9 mouse cellular contexts compared by ENCODE assay signal in the genomic region with DNA sequence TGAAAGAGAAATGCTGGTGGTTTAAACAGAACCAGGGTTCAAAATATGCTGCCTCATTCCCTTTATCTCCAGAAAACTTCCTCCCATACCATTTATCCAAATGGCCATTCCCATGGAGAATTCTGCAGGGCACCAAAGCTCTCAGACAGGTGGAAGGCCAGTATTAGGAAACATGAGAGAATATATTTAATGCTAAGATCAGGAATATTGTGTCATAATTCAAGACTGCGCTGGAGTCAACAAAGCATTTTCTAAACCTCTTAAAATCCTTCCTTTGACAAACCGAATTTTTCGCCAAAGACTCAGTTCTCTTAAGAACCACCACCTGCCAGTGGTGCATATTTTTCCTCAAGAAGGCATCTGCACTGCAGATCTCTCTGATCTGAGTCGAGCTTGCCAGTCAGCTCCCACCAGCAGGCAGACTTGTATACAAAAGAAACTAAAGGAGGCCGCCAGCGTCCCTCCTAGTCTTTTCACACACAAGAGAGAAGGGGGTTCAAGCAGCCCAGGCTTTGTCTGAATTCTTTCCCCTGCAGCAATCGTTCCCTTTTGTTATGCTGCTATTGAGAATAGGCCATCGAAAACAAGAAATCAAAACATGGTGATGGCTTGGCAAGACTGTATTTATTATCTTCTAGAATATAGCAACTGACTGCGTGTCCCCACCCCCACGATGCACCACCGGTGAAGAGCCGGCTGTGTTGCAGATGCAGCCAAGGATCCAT. TPM values are rescaled to one million over a fixed set of nuclear protein-coding genes. Genes with fewer than 3 reads are reported as not detected.
DNase-seq lines count a peak whose midpoint lies in the region; ATAC-seq and TF ChIP-seq lines count a peak whose summit lies in the region.
"Had no signal": no experiment of that assay in that cellular context is flagged by ENCODE, and none has a peak within 500 bp of the region (broad histone marks: within the 10 kb centered on the region; RNA-seq: fewer than 3 reads in every experiment).

No protein-coding gene starts in this region.

- H3K27ac ChIP-seq in embryonic fibroblast, embryonic 13.5 days (ENCODE audit: insufficient read depth, low read length): no peak overlapping the region
- peak overlapping the region; percentile 100 for H3K27ac ChIP-seq in hindbrain, embryonic 13.5 days
- peak overlapping the region; percentile 100 for H3K27ac ChIP-seq in midbrain, embryonic 14.5 days (replicated peaks; ENCODE audit: low read depth, low read length)

- H3K36me3 ChIP-seq in erythroblast, embryonic 14.5 days (ENCODE audit: control insufficient read depth): peaks cover 32% of the 10 kb centered on the region
- H3K36me3 ChIP-seq in hindbrain, embryonic 13.5 days: no peaks in the 10 kb centered on the region
- H3K36me3 ChIP-seq in midbrain, embryonic 14.5 days (ENCODE audit: control insufficient read depth, insufficient read depth, low read length): no peaks in the 10 kb centered on the region

- H3K27me3 ChIP-seq in erythroblast, embryonic 14.5 days (ENCODE audit: control insufficient read depth): no peaks in the 10 kb centered on the region
- no peaks in the 10 kb centered on the region for H3K27me3 ChIP-seq in hindbrain, embryonic 13.5 days
- no peaks in the 10 kb centered on the region for H3K27me3 ChIP-seq in midbrain, embryonic 14.5 days (ENCODE audit: control insufficient read depth, insufficient read depth, low read length)
- H3K27me3 ChIP-seq: Patski had no signal

- intact Hi-C loops in left cerebral cortex, postnatal 10 days (cut with DNase I): loop anchor here (5.0 kb wide), 1 partner anchor 39 kb away; no protein-coding TSS in a partner anchor

- WGBS in hindbrain, embryonic 13.5 days: 3% methylated on average over 12 of the region's 12 CpGs
- under 1% methylated on average over 12 of the region's 12 CpGs for WGBS in midbrain, embryonic 14.5 days

- no peak for TF ChIP-seq POLR2A in embryonic fibroblast, embryonic 13.5 days (IDR thresholded peaks at IDR 0.05; ENCODE audit: low read depth, low read length)

- no peak for ATAC-seq in erythroblast, adult 5-6 weeks (replicated peaks; ENCODE audit: low FRiP score, poor library complexity, severe bottlenecking)
- no peak for ATAC-seq in hindbrain, embryonic 13.5 days (ENCODE audit: low FRiP score)
- ATAC-seq in midbrain, embryonic 14.5 days (ENCODE audit: low FRiP score, low TSS enrichment): 0 out of 2 replicates have a peak, but pooled peaks have one; percentile 35

- no peak for TF ChIP-seq CTCF in embryonic fibroblast, embryonic 13.5 days (IDR thresholded peaks at IDR 0.05; ENCODE audit: borderline replicate concordance, insufficient read depth, low read length)

- DNase-seq in adrenal gland, postnatal 25 days: peak; percentile 29
- peak; percentile 43 to 72 for DNase-seq in left cerebral cortex, postnatal 10 days (ENCODE audit: extremely low spot score in 1 of 2, low spot score in 2 of 2)
- DNase-seq in midbrain, embryonic 14.5 days: peak; percentile 79
- peak; percentile 54 for DNase-seq in testis, postnatal 10 days (ENCODE audit: low spot score)

- peaks cover 32% of the 10 kb centered on the region for H3K4me1 ChIP-seq in erythroblast, embryonic 14.5 days (ENCODE audit: control insufficient read depth)
- H3K4me1 ChIP-seq in embryonic fibroblast, embryonic 13.5 days (ENCODE audit: control insufficient read depth, insufficient read depth, low read length): no peaks in the 10 kb centered on the region; the same call in 1 of the 2 replicates
- peaks cover 48% of the 10 kb centered on the region for H3K4me1 ChIP-seq in hindbrain, embryonic 13.5 days (replicated peaks)
- H3K4me1 ChIP-seq in midbrain, embryonic 14.5 days (ENCODE audit: control insufficient read depth, insufficient read depth, low read length): peaks cover 27% of the 10 kb centered on the region

- peak overlapping the region; percentile 99 for H3K9ac ChIP-seq in hindbrain, embryonic 13.5 days
- peak overlapping the region; percentile 99 for H3K9ac ChIP-seq in midbrain, embryonic 14.5 days (replicated peaks; ENCODE audit: low read length)

- H3K9me3 ChIP-seq in erythroblast, embryonic 14.5 days (ENCODE audit: control insufficient read depth, low read length): no peaks in the 10 kb centered on the region
- no peaks in the 10 kb centered on the region for H3K9me3 ChIP-seq in hindbrain, embryonic 13.5 days
- no peaks in the 10 kb centered on the region for H3K9me3 ChIP-seq in midbrain, embryonic 14.5 days (ENCODE audit: control insufficient read depth, low read length)

- peak overlapping the region; percentile 83 for H3K4me2 ChIP-seq in hindbrain, embryonic 13.5 days
- H3K4me2 ChIP-seq in midbrain, embryonic 14.5 days (ENCODE audit: low read length): peak overlapping the region; percentile 68

- H3K4me3 ChIP-seq in erythroblast, embryonic 14.5 days (replicated peaks): peak overlapping the region; percentile 95
- peak overlapping the region; percentile 85 for H3K4me3 ChIP-seq in embryonic fibroblast, embryonic 13.5 days (ENCODE audit: insufficient read depth, low read length)
- H3K4me3 ChIP-seq in hindbrain, embryonic 13.5 days: peak overlapping the region; percentile 97
- peak overlapping the region; percentile 93 for H3K4me3 ChIP-seq in midbrain, embryonic 14.5 days (replicated peaks; ENCODE audit: low read depth, low read length)

RNA-seq across cellular contexts. Expression of a gene that starts 1.4 kb away (rescaled TPM):
- 3.8 and 4.2 TPM in 2 replicates for polyA plus RNA-seq in erythroblast, embryonic 14.5 days (2012)
- 85.3 and 86.7 TPM in 2 replicates for total RNA-seq in erythroblast, adult 5-6 weeks (2015; ENCODE audit: low replicate concordance)
- total RNA-seq in erythroblast, adult 5-6 weeks (2017; ENCODE audit: low replicate concordance): 29.4 and 35.0 TPM in 2 replicates
- 131 TPM in 2 replicates for total RNA-seq in adrenal gland, postnatal 25 days (2021)
- polyA plus RNA-seq in embryonic fibroblast, embryonic 13.5 days (2011; ENCODE audit: insufficient read length, low read depth, missing spikeins): 199 and 206 TPM in 2 replicates
- 513 and 532 TPM in 2 replicates for polyA plus RNA-seq in hindbrain, embryonic 13.5 days (2015; fragmentation: Nextera tagmentation; extraction: Ambion mirVana)
- total RNA-seq in left cerebral cortex, postnatal 10 days (2021): 100 to 1,000 TPM; 927 to 930 TPM
- 586 and 610 TPM in 2 replicates for polyA plus RNA-seq in midbrain, embryonic 14.5 days (2014; fragmentation: Nextera tagmentation; extraction: Ambion mirVana)

RNA-seq across cellular contexts. Expression of a gene that starts 12.1 kb away (rescaled TPM):
- 0.11 and 0.12 TPM in 2 replicates for polyA plus RNA-seq in erythroblast, embryonic 14.5 days (2012)
- total RNA-seq in erythroblast, adult 5-6 weeks (2015; ENCODE audit: low replicate concordance): 16.9 and 17.3 TPM in 2 replicates
- total RNA-seq in erythroblast, adult 5-6 weeks (2017; ENCODE audit: low replicate concordance): 21.1 and 25.5 TPM in 2 replicates
- 114 and 171 TPM in 2 replicates for total RNA-seq in adrenal gland, postnatal 25 days (2021)
- 151 and 162 TPM in 2 replicates for polyA plus RNA-seq in embryonic fibroblast, embryonic 13.5 days (2011; ENCODE audit: insufficient read length, low read depth, missing spikeins)
- polyA plus RNA-seq in hindbrain, embryonic 13.5 days (2015; fragmentation: Nextera tagmentation; extraction: Ambion mirVana): 6.9 and 7.9 TPM in 2 replicates
- 10 to 100 TPM; 19.4 to 21.6 TPM for total RNA-seq in left cerebral cortex, postnatal 10 days (2021)
- polyA plus RNA-seq in midbrain, embryonic 14.5 days (2014; fragmentation: Nextera tagmentation; extraction: Ambion mirVana): 5.9 and 6.8 TPM in 2 replicates

Comparison
In these comparisons a context has a peak if more than half of its experiments do, and no peak if none do; other contexts are left out.
1. DNase-seq: peak in every context shown above with its lines; median percentile 79 in midbrain, embryonic 14.5 days; 58 in left cerebral cortex, postnatal 10 days; 54 in testis, postnatal 10 days; 29 in adrenal gland, postnatal 25 days.
2. RNA of a gene that starts 1.4 kb away (polyA plus RNA-seq): 586 to 610 TPM in midbrain, embryonic 14.5 days, 513 to 532 TPM in hindbrain, embryonic 13.5 days and 199 to 206 TPM in embryonic fibroblast, embryonic 13.5 days; 3.8 to 4.2 TPM in erythroblast, embryonic 14.5 days; every median in the first group is over 10 times any median in the second.
3. RNA of a gene that starts 12.1 kb away (polyA plus RNA-seq): 151 to 162 TPM in embryonic fibroblast, embryonic 13.5 days; 6.9 to 7.9 TPM in hindbrain, embryonic 13.5 days, 5.9 to 6.8 TPM in midbrain, embryonic 14.5 days and 0.11 to 0.12 TPM in erythroblast, embryonic 14.5 days; every median in the first group is over 10 times any median in the second.
4. Peak in every context shown above with its lines, with median percentiles within 50 percentile points of each other: H3K4me3 ChIP-seq.